Mouse (Mus musculus): Measurements from ENCODE around the gene Golga3. TPM values are rescaled to one million over a fixed set of nuclear protein-coding genes. Genes with fewer than 3 reads are reported as not detected.

Gene Golga3
- polyA plus RNA-seq, 1 experiment from 2014 or later = 26.6 TPM

GRCm38 (mm10) chr5:110230780-110231461 is 54.4 kb downstream of the Golga3 start, which contains the start of gene Ankle2:
Gene Ankle2, plus strand, starts transcription at chr5:110231004.
- H3K9ac ChIP-seq = peak within 1 kb of the TSS; percentile 97
- WGBS = under 1% methylated on average over 79 of the region's 81 CpGs
- no peaks in the 10 kb centered on the region for H3K27me3 ChIP-seq (ENCODE audit: insufficient read depth, low read length)
- peak within 1 kb of the TSS; percentile 71 for H3K4me2 ChIP-seq
- DNase-seq (peak; percentile 96), ATAC-seq (ENCODE audit: insufficient read depth) (peak; percentile 98)
- TF ChIP-seq CTCF (IDR thresholded peaks at IDR 0.05; ENCODE audit: low read depth) = no peak
- H3K27ac ChIP-seq (ENCODE audit: low read depth) = peak within 1 kb of the TSS; percentile 97
- peaks cover 2% of the 10 kb centered on the region; the same call in 1 of the 2 replicates for H3K4me1 ChIP-seq (ENCODE audit: insufficient read depth)
- peaks cover 29% of the 10 kb centered on the region for H3K36me3 ChIP-seq (ENCODE audit: insufficient read depth)
- no peaks in the 10 kb centered on the region for H3K9me3 ChIP-seq (ENCODE audit: low read depth, low read length)
- H3K4me3 ChIP-seq (ENCODE audit: low read depth, low read length) = peak within 1 kb of the TSS; percentile 94

DNA sequence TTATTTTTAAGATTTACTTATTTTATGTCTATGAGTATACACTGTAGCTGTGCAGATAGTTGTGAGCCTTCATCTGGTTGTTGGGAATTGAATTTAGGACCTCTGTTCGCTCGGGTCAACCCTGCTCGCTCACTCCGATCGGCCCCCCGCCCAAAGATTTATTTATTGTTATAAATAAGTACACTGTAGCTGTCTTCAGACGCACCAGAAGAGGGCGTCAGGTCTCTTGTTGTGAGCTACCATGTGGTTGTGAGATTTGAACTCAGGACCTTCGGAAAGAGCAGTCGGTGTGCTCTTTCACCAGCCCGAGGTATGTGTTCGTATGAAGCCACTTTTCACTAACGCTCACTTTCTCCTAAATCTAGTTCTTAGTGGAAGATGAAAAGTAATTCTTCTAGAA is 55.1 kb downstream of the Golga3 start:
- ATAC-seq (ENCODE audit: insufficient read depth) = no peak
- TF ChIP-seq CTCF (IDR thresholded peaks at IDR 0.05; ENCODE audit: low read depth) = no peak
- Histone ChIP-seq H3K4me1 (ENCODE audit: insufficient read depth) (peaks cover 2% of the 10 kb centered on the region; the same call in 1 of the 2 replicates), H3K4me2 (peak overlapping the region; percentile 71), H3K27me3 (ENCODE audit: insufficient read depth, low read length) (no peaks in the 10 kb centered on the region), H3K9ac (peak overlapping the region; percentile 97), H3K36me3 (ENCODE audit: insufficient read depth) (peaks cover 34% of the 10 kb centered on the region), H3K9me3 (ENCODE audit: low read depth, low read length) (no peaks in the 10 kb centered on the region), H3K27ac (ENCODE audit: low read depth) (no peak overlapping the region), H3K4me3 (ENCODE audit: low read depth, low read length) (peak overlapping the region; percentile 94)
- DNase-seq = peak; percentile 30
- WGBS = 36% methylated on average over 13 of the region's 13 CpGs

GRCm38 (mm10) chr5:110232346-110232745 is 55.8 kb downstream of the Golga3 start:
- DNase-seq (no peak), ATAC-seq (ENCODE audit: insufficient read depth) (no peak)
- Histone ChIP-seq H3K27me3 (ENCODE audit: insufficient read depth, low read length) (no peaks in the 10 kb centered on the region), H3K4me2 (peak overlapping the region; percentile 71), H3K4me1 (ENCODE audit: insufficient read depth) (peaks cover 2% of the 10 kb centered on the region; the same call in 1 of the 2 replicates), H3K36me3 (ENCODE audit: insufficient read depth) (peaks cover 33% of the 10 kb centered on the region), H3K9me3 (ENCODE audit: low read depth, low read length) (no peaks in the 10 kb centered on the region), H3K4me3 (ENCODE audit: low read depth, low read length) (peak overlapping the region; percentile 94; the same call in 1 of the 2 replicates), H3K9ac (no peak overlapping the region), H3K27ac (ENCODE audit: low read depth) (no peak overlapping the region)
- TF ChIP-seq CTCF (IDR thresholded peaks at IDR 0.05; ENCODE audit: low read depth) = no peak
- WGBS = 68% methylated on average over 6 of the region's 6 CpGs

- no peak for ATAC-seq (ENCODE audit: insufficient read depth)
- no peak overlapping the region for H3K4me2 ChIP-seq
- 75% methylated on average over 2 of the region's 2 CpGs for WGBS
- H3K36me3 ChIP-seq (ENCODE audit: insufficient read depth) = peaks cover 98% of the 10 kb centered on the region
- H3K9me3 ChIP-seq (ENCODE audit: low read depth, low read length) = no peaks in the 10 kb centered on the region
- no peak for TF ChIP-seq CTCF (IDR thresholded peaks at IDR 0.05; ENCODE audit: low read depth)
- H3K4me3 ChIP-seq (ENCODE audit: low read depth, low read length) = no peak overlapping the region
- H3K4me1 ChIP-seq (ENCODE audit: insufficient read depth) = no peaks in the 10 kb centered on the region
- no peaks in the 10 kb centered on the region for H3K27me3 ChIP-seq (ENCODE audit: insufficient read depth, low read length)
- no peak overlapping the region for H3K27ac ChIP-seq (ENCODE audit: low read depth)
- no peak overlapping the region for H3K9ac ChIP-seq
- no peak for DNase-seq
Observed at GRCm38 (mm10) chr5:110244091-110244490, 67.6 kb downstream of the Golga3 start.

DNA sequence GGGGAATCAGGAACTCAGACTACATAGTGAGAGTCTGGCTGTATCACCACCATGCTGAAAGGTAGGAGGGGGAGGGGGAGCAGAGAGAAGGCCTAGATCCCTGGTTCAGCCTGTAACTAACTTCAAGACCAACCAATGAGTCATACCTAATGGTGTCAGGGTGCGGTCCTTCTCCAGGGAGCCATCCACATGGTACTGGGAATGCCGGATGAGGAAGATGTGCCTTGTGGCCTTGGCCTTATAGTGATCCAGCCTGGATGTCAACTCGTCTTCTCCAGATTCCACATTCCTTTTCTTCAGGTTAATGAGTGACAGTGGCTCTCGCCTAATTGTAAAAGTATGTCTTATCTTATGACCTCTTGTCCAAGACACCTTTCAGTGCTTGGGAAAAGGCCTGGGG is 90.4 kb downstream of the Golga3 start:
- no peak for TF ChIP-seq CTCF (IDR thresholded peaks at IDR 0.05; ENCODE audit: low read depth)
- DNase-seq (no peak), ATAC-seq (ENCODE audit: insufficient read depth) (no peak)
- no peaks in the 10 kb centered on the region for H3K27me3 ChIP-seq (ENCODE audit: insufficient read depth, low read length)
- H3K27ac ChIP-seq (ENCODE audit: low read depth) = no peak overlapping the region
- 0 out of 2 replicates have a peak, but pooled peaks cover 4% of the 10 kb centered on the region for H3K4me1 ChIP-seq (ENCODE audit: insufficient read depth)
- H3K9me3 ChIP-seq (ENCODE audit: low read depth, low read length) = no peaks in the 10 kb centered on the region
- peaks cover 33% of the 10 kb centered on the region for H3K36me3 ChIP-seq (ENCODE audit: insufficient read depth)
- 77% methylated on average over 4 of the region's 4 CpGs for WGBS
- no peak overlapping the region for H3K4me2 ChIP-seq
- H3K9ac ChIP-seq = no peak overlapping the region
- H3K4me3 ChIP-seq (ENCODE audit: low read depth, low read length) = no peak overlapping the region

GRCm38 (mm10) chr5:110269141-110270101 is 92.9 kb downstream of the Golga3 start, which contains the start of gene Pgam5:
Gene Pgam5, minus strand, starts transcription at chr5:110269913.
- ATAC-seq (ENCODE audit: insufficient read depth) (peak; percentile 89), DNase-seq (peak; percentile 95)
- H3K27me3 ChIP-seq (ENCODE audit: insufficient read depth, low read length) = no peaks in the 10 kb centered on the region
- H3K4me1 ChIP-seq (ENCODE audit: insufficient read depth) = 0 out of 2 replicates have a peak, but pooled peaks cover 4% of the 10 kb centered on the region
- H3K36me3 ChIP-seq (ENCODE audit: insufficient read depth) = peaks cover 31% of the 10 kb centered on the region
- WGBS = under 1% methylated on average over 61 of the region's 66 CpGs
- no peaks in the 10 kb centered on the region for H3K9me3 ChIP-seq (ENCODE audit: low read depth, low read length)
- peak within 1 kb of the TSS; percentile 97 for H3K4me3 ChIP-seq (ENCODE audit: low read depth, low read length)
- H3K9ac ChIP-seq = peak within 1 kb of the TSS; percentile 88
- H3K27ac ChIP-seq (ENCODE audit: low read depth) = peak within 1 kb of the TSS; percentile 50; the same call in 1 of the 2 replicates
- peak within 1 kb of the TSS; percentile 94 for H3K4me2 ChIP-seq
- peak; percentile 83 for TF ChIP-seq CTCF (IDR thresholded peaks at IDR 0.05; ENCODE audit: low read depth)

Data from lung, embryonic 14.5 days (tissue).